Mouse (Mus musculus): ENCODE measurements at regions not wholly inside any gene's neighbourhood (a gene's known extent, or its start where the extent isn't known, plus 50 kb on each side); places are given as distances from the start of the nearest gene placed in this dataset.
"Not testable (repeated sequence)": the region's sequence is repeated elsewhere in the genome, so short reads cannot be mapped to it uniquely, and the experiment has no call there.

GRCm38 (mm10) chr16:20860606-20861005 lies 126.3 kb upstream of the Thpo start:
- DNase-seq (ENCODE audit: low spot score in 2 of 2): not testable (repeated sequence)

DNA sequence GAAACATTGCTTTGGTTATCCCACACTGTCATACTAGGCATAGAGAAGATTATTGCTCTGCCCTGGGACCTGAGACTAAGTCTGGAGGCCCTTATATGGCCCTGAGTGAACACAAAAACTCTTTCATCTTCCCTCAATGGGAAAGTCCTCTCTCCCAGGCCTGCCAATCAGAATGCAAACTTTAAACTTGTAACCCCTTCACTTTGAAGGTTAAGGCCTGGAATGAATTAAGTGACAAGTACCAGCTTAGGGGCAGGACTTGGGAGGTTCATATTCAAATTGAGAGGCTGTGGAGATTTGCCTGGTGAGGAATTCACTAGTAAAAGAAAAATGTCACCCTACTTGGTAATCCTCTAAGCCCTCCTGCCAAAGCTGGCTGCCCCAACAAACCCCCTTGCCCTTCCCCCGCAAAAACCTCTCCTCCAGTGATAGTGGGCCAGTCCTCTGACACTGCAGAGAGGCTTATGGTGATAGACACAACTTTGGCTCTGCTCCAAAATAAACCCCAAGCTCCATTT lies 120.4 kb upstream of the Thpo start:
- DNase-seq (ENCODE audit: low spot score in 2 of 2): no peak

DNA sequence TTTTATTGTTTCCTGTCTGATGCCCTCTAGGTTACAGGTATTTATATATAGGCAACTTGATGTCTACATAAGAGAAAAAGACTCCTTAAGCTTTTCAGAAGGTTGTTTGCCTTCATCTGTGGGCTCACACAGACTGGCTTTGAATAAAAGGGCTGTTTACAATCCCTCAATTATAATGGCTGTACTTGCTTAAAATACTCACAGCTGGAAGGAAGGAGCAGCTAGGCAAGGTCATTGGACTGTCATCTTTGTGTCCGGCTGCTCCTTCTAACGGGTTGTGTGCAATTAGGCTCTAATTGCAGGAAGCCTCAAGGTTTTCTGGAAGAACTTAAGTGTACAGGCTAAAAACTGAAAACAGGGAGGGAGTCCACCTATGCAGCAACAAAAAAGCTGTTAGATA lies 103.8 kb upstream of the Thpo start:
- DNase-seq (ENCODE audit: low spot score in 2 of 2): no peak

DNA sequence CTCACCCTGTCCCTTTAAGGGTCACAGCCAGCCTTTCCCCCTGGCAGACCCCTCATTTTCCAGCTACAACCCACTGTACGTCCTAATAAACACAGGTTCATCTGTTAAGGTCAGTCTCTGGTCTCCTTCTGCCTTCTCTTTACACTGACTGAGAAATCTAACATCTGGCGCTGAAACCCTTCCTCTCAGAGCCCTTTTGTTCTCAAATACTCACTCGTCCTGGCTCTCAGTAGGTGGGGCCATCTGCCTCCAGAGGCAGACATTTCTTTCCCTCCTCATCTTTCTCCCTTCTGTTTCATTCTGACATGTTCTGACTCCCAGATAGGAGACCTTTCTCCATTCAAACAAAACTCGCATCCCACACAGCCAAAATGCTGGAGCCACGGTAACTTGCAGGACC lies 102.6 kb upstream of the Thpo start:
- no peak for DNase-seq (ENCODE audit: low spot score in 2 of 2)

DNA sequence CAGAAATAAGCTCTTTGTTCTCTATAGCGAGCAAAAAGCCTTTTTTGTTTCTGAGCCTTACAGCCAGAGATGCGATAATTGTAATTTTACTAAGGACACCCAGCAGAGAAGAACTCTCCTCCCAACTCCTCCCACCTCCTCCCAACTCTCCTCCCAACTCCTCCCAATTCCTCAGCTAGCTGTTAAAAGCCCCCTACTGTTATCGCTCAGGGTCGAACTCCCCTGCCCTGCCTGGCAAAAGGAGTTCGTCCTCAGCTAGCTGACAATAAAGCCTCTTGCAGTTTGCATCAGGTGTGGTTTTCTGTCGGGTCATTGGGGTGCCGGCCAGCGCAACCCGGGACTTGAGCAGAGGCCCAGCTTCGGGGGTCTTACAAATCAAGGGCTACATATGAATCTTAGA lies 99.5 kb upstream of the Thpo start:
- not testable (repeated sequence) for DNase-seq (ENCODE audit: low spot score in 2 of 2)

- no peak for DNase-seq (ENCODE audit: low spot score in 2 of 2)
Measured at GRCm38 (mm10) chr16:20833301-20833700, 99.0 kb upstream of the Thpo start.

GRCm38 (mm10) chr16:20829732-20830435 lies 95.6 kb upstream of the Thpo start:
- DNase-seq (ENCODE audit: low spot score in 2 of 2): no peak

- DNase-seq (ENCODE audit: low spot score in 2 of 2): no peak
Measured at GRCm38 (mm10) chr16:20828996-20829731, 94.9 kb upstream of the Thpo start.

DNA sequence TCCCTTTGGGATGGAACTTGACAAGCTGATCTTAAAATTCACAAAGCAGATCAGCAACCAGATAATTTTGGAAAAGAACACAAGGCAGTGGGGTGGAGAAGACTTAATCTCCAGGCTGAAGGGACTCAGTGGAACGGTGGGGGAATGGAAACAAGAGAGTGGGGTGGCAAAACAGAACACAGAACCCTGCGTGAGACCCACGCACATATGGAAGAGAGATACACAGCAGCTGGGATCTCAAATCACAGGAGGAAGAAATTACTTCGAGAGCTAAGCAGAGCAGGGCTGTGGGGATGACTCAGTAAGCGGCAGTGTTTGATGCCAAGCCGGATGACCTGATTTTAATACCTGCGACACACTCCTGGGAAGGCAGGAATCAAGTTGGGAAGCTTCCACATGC lies 89.9 kb upstream of the Thpo start:
- no peak for DNase-seq (ENCODE audit: low spot score in 2 of 2)

GRCm38 (mm10) chr16:20820939-20821338 lies 86.6 kb upstream of the Thpo start:
- DNase-seq (ENCODE audit: low spot score in 2 of 2): no peak

- DNase-seq (ENCODE audit: low spot score in 2 of 2): no peak
Measured at GRCm38 (mm10) chr16:20819568-20819967, 85.3 kb upstream of the Thpo start.

GRCm38 (mm10) chr16:20818711-20819189 lies 84.4 kb upstream of the Thpo start:
- DNase-seq (ENCODE audit: low spot score in 2 of 2): no peak

- DNase-seq (ENCODE audit: low spot score in 2 of 2): no peak
Measured at GRCm38 (mm10) chr16:20814976-20815375, 80.7 kb upstream of the Thpo start.

GRCm38 (mm10) chr16:20814240-20814639 lies 79.9 kb upstream of the Thpo start:
- no peak for DNase-seq (ENCODE audit: low spot score in 2 of 2)

GRCm38 (mm10) chr16:20812025-20812424 lies 77.7 kb upstream of the Thpo start:
- DNase-seq (ENCODE audit: low spot score in 2 of 2): not testable (repeated sequence)

GRCm38 (mm10) chr16:20810322-20810721 lies 76.0 kb upstream of the Thpo start:
- DNase-seq (ENCODE audit: low spot score in 2 of 2): no peak

GRCm38 (mm10) chr16:20808263-20808662 lies 74.0 kb upstream of the Thpo start:
- DNase-seq (ENCODE audit: low spot score in 2 of 2): no peak

- no peak for DNase-seq (ENCODE audit: low spot score in 2 of 2)
Measured at GRCm38 (mm10) chr16:20806739-20807138, 72.4 kb upstream of the Thpo start.

GRCm38 (mm10) chr16:20805793-20806192 lies 71.5 kb upstream of the Thpo start:
- no peak for DNase-seq (ENCODE audit: low spot score in 2 of 2)

GRCm38 (mm10) chr16:20805086-20805485 lies 70.8 kb upstream of the Thpo start:
- no peak for DNase-seq (ENCODE audit: low spot score in 2 of 2)

DNA sequence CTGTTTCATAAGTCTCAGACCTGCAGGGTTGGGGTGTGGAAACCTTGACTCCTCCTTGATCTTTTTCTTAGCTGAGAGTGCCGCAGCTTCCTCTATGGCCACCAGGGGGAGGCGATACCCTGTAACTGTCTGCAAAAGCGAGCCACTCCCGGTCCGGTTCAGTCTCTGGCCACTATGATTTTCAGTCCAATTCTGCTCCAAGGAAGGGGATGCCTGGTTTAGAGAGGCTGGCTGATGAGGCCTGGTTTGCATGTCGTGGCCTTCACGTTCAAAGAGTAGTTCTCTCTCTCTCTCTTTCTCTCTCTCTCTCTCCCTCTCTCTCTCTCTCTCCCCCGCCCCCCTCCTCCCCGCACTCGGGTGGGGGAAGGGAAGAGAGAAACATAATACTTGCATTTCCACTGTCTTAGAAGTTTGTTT lies 70.3 kb upstream of the Thpo start:
- DNase-seq (ENCODE audit: low spot score in 2 of 2): peak; percentile 49 to 74

- no peak for DNase-seq (ENCODE audit: low spot score in 2 of 2)
Measured at GRCm38 (mm10) chr16:20803278-20803930, 69.1 kb upstream of the Thpo start.
